Mouse (Mus musculus): ENCODE results near the gene Wnt8b. TPM values are rescaled to one million over a fixed set of nuclear protein-coding genes. Genes with fewer than 3 reads are reported as not detected.

The Wnt8b gene
- polyA plus RNA-seq, 1 experiment from 2014 or later: not detected

DNA sequence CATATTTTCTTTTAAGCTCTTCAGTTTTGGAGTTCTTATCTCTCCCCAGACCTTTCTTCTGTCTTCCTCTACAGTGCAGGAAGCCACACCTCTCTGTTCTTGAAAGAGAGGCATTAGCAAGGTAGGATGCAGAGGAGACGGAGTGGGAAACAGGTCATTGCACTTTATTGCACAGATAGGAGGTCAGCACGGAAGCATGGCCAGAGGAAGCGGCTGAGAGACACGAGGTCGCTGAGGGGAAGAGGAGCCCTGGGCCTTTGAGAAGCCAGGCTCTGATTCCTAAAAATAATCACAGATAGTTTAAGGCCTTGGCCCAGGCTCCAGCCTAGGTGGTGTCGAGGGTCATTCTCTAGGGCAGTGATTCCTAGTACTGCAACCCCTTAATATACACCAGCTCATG is 22.5 kb downstream of the Wnt8b start:
- no peak overlapping the region for H3K27ac ChIP-seq (ENCODE audit: low read length)
- H3K9ac ChIP-seq (ENCODE audit: low read depth, low read length): no peak overlapping the region

GRCm38 (mm10) chr19:44517996-44518768 is 24.9 kb downstream of the Wnt8b start:
- Histone ChIP-seq H3K4me1 (ENCODE audit: control insufficient read depth, insufficient read depth, low read length) (peaks cover 8% of the 10 kb centered on the region), H3K4me3 (ENCODE audit: low read length) (no peak overlapping the region), H3K4me2 (ENCODE audit: low read depth, low read length) (no peak overlapping the region), H3K27me3 (replicated peaks; ENCODE audit: control insufficient read depth, insufficient read depth, low read length) (peaks cover 5% of the 10 kb centered on the region; the same call in 1 of the 2 replicates), H3K9me3 (ENCODE audit: control insufficient read depth, low read length) (no peaks in the 10 kb centered on the region), H3K27ac (ENCODE audit: low read length) (no peak overlapping the region), H3K9ac (ENCODE audit: low read depth, low read length) (no peak overlapping the region), H3K36me3 (ENCODE audit: control insufficient read depth, insufficient read depth, low read length) (no peaks in the 10 kb centered on the region)
- ATAC-seq: no peak
- 64% methylated on average over 12 of the region's 12 CpGs for WGBS

More for the DNA sequence above, 22.5 kb downstream of the Wnt8b start:
- Histone ChIP-seq H3K4me3 (ENCODE audit: low read length) (no peak overlapping the region), H3K9me3 (ENCODE audit: control insufficient read depth, low read length) (no peaks in the 10 kb centered on the region), H3K27me3 (replicated peaks; ENCODE audit: control insufficient read depth, insufficient read depth, low read length) (peaks cover 25% of the 10 kb centered on the region), H3K4me1 (ENCODE audit: control insufficient read depth, insufficient read depth, low read length) (peaks cover 19% of the 10 kb centered on the region), H3K36me3 (ENCODE audit: control insufficient read depth, insufficient read depth, low read length) (no peaks in the 10 kb centered on the region), H3K4me2 (ENCODE audit: low read depth, low read length) (no peak overlapping the region)
- WGBS: 58% methylated on average over 6 of the region's 6 CpGs
- ATAC-seq: no peak

- H3K27ac ChIP-seq (ENCODE audit: low read length): no peak overlapping the region
- no peaks in the 10 kb centered on the region for H3K36me3 ChIP-seq (ENCODE audit: control insufficient read depth, insufficient read depth, low read length)
- no peak overlapping the region for H3K4me2 ChIP-seq (ENCODE audit: low read depth, low read length)
- ATAC-seq: peak; percentile 58
- no peak overlapping the region for H3K9ac ChIP-seq (ENCODE audit: low read depth, low read length)
- no peaks in the 10 kb centered on the region for H3K9me3 ChIP-seq (ENCODE audit: control insufficient read depth, low read length)
- H3K27me3 ChIP-seq (replicated peaks; ENCODE audit: control insufficient read depth, insufficient read depth, low read length): peaks cover 4% of the 10 kb centered on the region; the same call in 1 of the 2 replicates
- H3K4me1 ChIP-seq (ENCODE audit: control insufficient read depth, insufficient read depth, low read length): peaks cover 8% of the 10 kb centered on the region
- H3K4me3 ChIP-seq (ENCODE audit: low read length): no peak overlapping the region
- WGBS: 25% methylated on average over 7 of the region's 7 CpGs
These were observed 25.9 kb downstream of the Wnt8b start for GRCm38 (mm10) chr19:44519152-44519551.

DNA sequence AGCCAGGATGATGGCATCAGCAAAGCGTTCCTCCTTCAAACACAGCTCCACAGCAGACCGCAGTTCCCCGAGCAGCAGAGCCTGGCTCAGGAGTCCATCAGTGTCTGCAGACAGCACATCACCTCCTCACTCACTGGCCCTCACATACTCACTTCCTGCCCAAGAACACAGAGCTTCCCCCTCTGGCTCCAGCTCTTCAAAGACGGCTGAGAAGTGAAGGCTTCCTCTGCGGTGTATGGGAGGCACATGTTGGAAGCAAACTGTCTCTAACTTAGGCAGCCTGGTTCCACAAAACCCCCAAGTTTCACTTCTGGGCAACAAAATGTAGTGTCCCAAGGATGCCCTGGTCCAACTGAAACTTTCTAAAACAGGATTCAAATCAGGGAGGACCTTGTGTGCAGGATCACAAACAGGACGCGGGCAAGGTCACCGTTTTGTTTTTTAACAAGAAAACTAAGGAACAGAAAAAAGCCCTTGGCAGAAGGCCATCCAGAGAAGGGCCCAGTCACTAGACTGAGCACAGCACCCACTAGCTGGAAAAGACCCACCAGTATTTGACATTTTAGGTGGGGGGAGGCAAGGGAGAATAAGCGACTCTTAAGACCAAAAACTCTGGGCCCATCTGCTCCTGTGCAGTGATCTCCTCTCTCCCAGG is 32.4 kb downstream of the Wnt8b start:
- no peaks in the 10 kb centered on the region for H3K27me3 ChIP-seq (replicated peaks; ENCODE audit: control insufficient read depth, insufficient read depth, low read length)
- no peak for ATAC-seq
- H3K9ac ChIP-seq (ENCODE audit: low read depth, low read length): no peak overlapping the region
- H3K9me3 ChIP-seq (ENCODE audit: control insufficient read depth, low read length): no peaks in the 10 kb centered on the region
- 72% methylated on average over 9 of the region's 9 CpGs for WGBS
- no peak overlapping the region for H3K4me2 ChIP-seq (ENCODE audit: low read depth, low read length)
- H3K27ac ChIP-seq (ENCODE audit: low read length): no peak overlapping the region
- no peaks in the 10 kb centered on the region for H3K4me1 ChIP-seq (ENCODE audit: control insufficient read depth, insufficient read depth, low read length)
- no peaks in the 10 kb centered on the region for H3K36me3 ChIP-seq (ENCODE audit: control insufficient read depth, insufficient read depth, low read length)
- H3K4me3 ChIP-seq (ENCODE audit: low read length): no peak overlapping the region

DNA sequence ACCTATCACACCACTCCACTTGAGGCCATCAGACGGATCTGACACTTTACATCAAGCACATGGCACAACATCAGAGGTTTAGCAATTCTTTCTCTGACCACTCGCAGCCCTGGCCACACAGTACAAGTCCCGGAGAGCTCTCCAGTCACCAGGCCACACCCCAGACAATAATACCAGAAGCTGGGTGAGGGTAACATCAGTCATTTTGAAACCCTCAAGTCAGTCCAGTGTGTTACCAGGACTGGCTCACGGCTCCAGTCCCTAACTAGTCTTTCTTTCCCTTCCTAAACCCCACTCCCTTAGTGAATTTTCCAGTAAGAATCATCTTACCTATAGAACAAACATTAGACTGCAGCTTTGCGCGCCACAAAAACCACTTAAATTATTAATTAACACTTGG is 36.7 kb downstream of the Wnt8b start:
- Histone ChIP-seq H3K27ac (ENCODE audit: low read length) (no peak overlapping the region), H3K4me1 (ENCODE audit: control insufficient read depth, insufficient read depth, low read length) (no peaks in the 10 kb centered on the region), H3K9me3 (ENCODE audit: control insufficient read depth, low read length) (no peaks in the 10 kb centered on the region), H3K9ac (ENCODE audit: low read depth, low read length) (no peak overlapping the region), H3K36me3 (ENCODE audit: control insufficient read depth, insufficient read depth, low read length) (no peaks in the 10 kb centered on the region), H3K4me2 (ENCODE audit: low read depth, low read length) (no peak overlapping the region), H3K27me3 (replicated peaks; ENCODE audit: control insufficient read depth, insufficient read depth, low read length) (no peaks in the 10 kb centered on the region), H3K4me3 (ENCODE audit: low read length) (no peak overlapping the region)
- 80% methylated on average over 6 of the region's 6 CpGs for WGBS
- no peak for ATAC-seq

- no peak for ATAC-seq
- Histone ChIP-seq H3K4me3 (ENCODE audit: low read length) (no peak overlapping the region), H3K9me3 (ENCODE audit: control insufficient read depth, low read length) (no peaks in the 10 kb centered on the region), H3K4me1 (ENCODE audit: control insufficient read depth, insufficient read depth, low read length) (no peaks in the 10 kb centered on the region), H3K27me3 (replicated peaks; ENCODE audit: control insufficient read depth, insufficient read depth, low read length) (no peaks in the 10 kb centered on the region), H3K4me2 (ENCODE audit: low read depth, low read length) (no peak overlapping the region), H3K9ac (ENCODE audit: low read depth, low read length) (no peak overlapping the region), H3K36me3 (ENCODE audit: control insufficient read depth, insufficient read depth, low read length) (no peaks in the 10 kb centered on the region), H3K27ac (ENCODE audit: low read length) (no peak overlapping the region)
- 33% methylated on average over 3 of the region's 3 CpGs for WGBS
These were observed 42.1 kb downstream of the Wnt8b start for GRCm38 (mm10) chr19:44535376-44535775.

DNA sequence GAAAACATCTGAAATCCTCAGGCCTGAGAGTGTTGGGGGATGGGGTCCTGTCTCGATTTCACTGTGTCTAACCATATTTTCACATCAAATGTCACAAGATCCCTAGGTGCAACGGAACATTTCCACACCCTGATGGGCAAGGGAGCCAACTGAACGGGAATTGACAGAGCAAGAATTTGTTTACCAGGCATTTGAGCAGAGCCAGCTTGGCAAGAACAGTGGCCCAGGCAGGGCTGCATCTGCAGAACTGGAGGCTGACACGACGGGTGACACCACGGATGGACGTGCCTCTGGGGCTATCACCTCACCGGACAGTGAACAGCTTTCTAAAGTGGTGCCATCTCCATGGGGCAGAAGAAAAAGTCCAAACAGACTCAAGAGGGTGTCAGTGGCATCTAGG is 44.1 kb downstream of the Wnt8b start:
- no peak for ATAC-seq
- no peak overlapping the region for H3K4me3 ChIP-seq (ENCODE audit: low read length)
- 84% methylated on average over 8 of the region's 8 CpGs for WGBS
- H3K9me3 ChIP-seq (ENCODE audit: control insufficient read depth, low read length): peaks cover 5% of the 10 kb centered on the region; the same call in 1 of the 2 replicates
- H3K27me3 ChIP-seq (replicated peaks; ENCODE audit: control insufficient read depth, insufficient read depth, low read length): no peaks in the 10 kb centered on the region
- H3K4me1 ChIP-seq (ENCODE audit: control insufficient read depth, insufficient read depth, low read length): no peaks in the 10 kb centered on the region
- H3K36me3 ChIP-seq (ENCODE audit: control insufficient read depth, insufficient read depth, low read length): no peaks in the 10 kb centered on the region
- no peak overlapping the region for H3K27ac ChIP-seq (ENCODE audit: low read length)
- H3K4me2 ChIP-seq (ENCODE audit: low read depth, low read length): no peak overlapping the region
- no peak overlapping the region for H3K9ac ChIP-seq (ENCODE audit: low read depth, low read length)

DNA sequence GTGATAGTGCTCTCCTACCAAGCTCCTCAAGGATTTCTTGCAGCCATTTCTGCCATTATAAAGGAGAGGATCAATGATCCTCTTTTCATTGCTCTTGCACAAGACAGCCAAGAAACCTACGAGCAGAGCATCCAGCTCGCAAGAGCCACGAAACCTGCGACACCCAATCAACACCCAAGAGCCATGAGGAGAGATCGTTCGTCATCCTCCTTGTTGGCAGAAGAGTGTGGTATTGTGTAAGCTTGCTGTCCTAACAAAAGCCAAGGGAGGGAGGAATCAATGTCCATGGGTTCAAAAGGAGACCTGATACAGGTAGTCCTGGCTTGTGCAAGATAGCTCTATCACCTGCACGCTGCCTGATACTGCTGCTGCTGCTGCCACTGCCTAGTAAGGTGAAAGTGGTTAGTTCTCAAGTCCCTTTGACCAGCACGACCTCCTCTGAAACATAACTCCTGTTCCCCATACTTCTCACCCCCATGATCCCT is 49.5 kb downstream of the Wnt8b start:
- Histone ChIP-seq H3K9ac (ENCODE audit: low read depth, low read length) (no peak overlapping the region), H3K9me3 (ENCODE audit: control insufficient read depth, low read length) (peaks cover 5% of the 10 kb centered on the region; the same call in 1 of the 2 replicates), H3K4me3 (ENCODE audit: low read length) (no peak overlapping the region), H3K27me3 (replicated peaks; ENCODE audit: control insufficient read depth, insufficient read depth, low read length) (no peaks in the 10 kb centered on the region), H3K27ac (ENCODE audit: low read length) (no peak overlapping the region), H3K4me1 (ENCODE audit: control insufficient read depth, insufficient read depth, low read length) (no peaks in the 10 kb centered on the region), H3K36me3 (ENCODE audit: control insufficient read depth, insufficient read depth, low read length) (no peaks in the 10 kb centered on the region), H3K4me2 (ENCODE audit: low read depth, low read length) (no peak overlapping the region)
- no peak for ATAC-seq
- WGBS: 85% methylated on average over 8 of the region's 8 CpGs

- Histone ChIP-seq H3K4me3 (ENCODE audit: low read length) (0 out of 2 replicates have a peak overlapping the region, but pooled peaks have one; percentile 55), H3K9me3 (ENCODE audit: control insufficient read depth, low read length) (peaks cover 5% of the 10 kb centered on the region; the same call in 1 of the 2 replicates), H3K4me1 (ENCODE audit: control insufficient read depth, insufficient read depth, low read length) (no peaks in the 10 kb centered on the region), H3K27me3 (replicated peaks; ENCODE audit: control insufficient read depth, insufficient read depth, low read length) (no peaks in the 10 kb centered on the region), H3K27ac (ENCODE audit: low read length) (no peak overlapping the region), H3K36me3 (ENCODE audit: control insufficient read depth, insufficient read depth, low read length) (0 out of 2 replicates have a peak, but pooled peaks cover 5% of the 10 kb centered on the region), H3K9ac (ENCODE audit: low read depth, low read length) (no peak overlapping the region), H3K4me2 (ENCODE audit: low read depth, low read length) (no peak overlapping the region)
- 62% methylated on average over 10 of the region's 10 CpGs for WGBS
- no peak for ATAC-seq
These were observed 51.1 kb downstream of the Wnt8b start for GRCm38 (mm10) chr19:44544372-44544771.
